Mouse (Mus musculus) T-helper 1 cell (primary cell): ENCODE measurements around the gene Dnajb13.

Experiments used
- in situ Hi-C: fragments of 300-600 bp; cut with MboI, MseI; formaldehyde crosslinking; loops from one replicate; pipeline ENCODE4 v1.15.1; 2025; ENCODE audit warnings: high pct_unique_total_duplicates

The Dnajb13 gene

GRCm38 (mm10) chr7:100514573-100514972 lies at the start of gene Dnajb13:
Gene Dnajb13, minus strand, starts transcription at chr7:100514960.
- in situ Hi-C loops: loop anchor here (5.0 kb wide), 1 partner anchor 133 kb away; no protein-coding TSS in a partner anchor

GRCm38 (mm10) chr7:100561861-100562587 lies 47.3 kb upstream of the Dnajb13 start:
- in situ Hi-C loops: no loop called here

- in situ Hi-C loops: no loop called here
Observed at GRCm38 (mm10) chr7:100559331-100559730, 44.6 kb upstream of the Dnajb13 start.

- in situ Hi-C loops: no loop called here
Observed at GRCm38 (mm10) chr7:100557241-100557640, 42.5 kb upstream of the Dnajb13 start.

- in situ Hi-C loops: no loop called here
Observed at GRCm38 (mm10) chr7:100555431-100555951, 40.7 kb upstream of the Dnajb13 start.

- in situ Hi-C loops: no loop called here
Observed at GRCm38 (mm10) chr7:100554939-100555338, 40.2 kb upstream of the Dnajb13 start.

GRCm38 (mm10) chr7:100550338-100551007 lies 35.7 kb upstream of the Dnajb13 start:
- in situ Hi-C loops: no loop called here

GRCm38 (mm10) chr7:100549796-100550195 lies 35.0 kb upstream of the Dnajb13 start:
- in situ Hi-C loops: no loop called here

GRCm38 (mm10) chr7:100547631-100548030 lies 32.9 kb upstream of the Dnajb13 start:
- in situ Hi-C loops: no loop called here

GRCm38 (mm10) chr7:100544437-100544836 lies 29.7 kb upstream of the Dnajb13 start:
- in situ Hi-C loops: no loop called here

- in situ Hi-C loops: no loop called here
Observed at GRCm38 (mm10) chr7:100539516-100539915, 24.8 kb upstream of the Dnajb13 start.

GRCm38 (mm10) chr7:100537519-100537902 lies 22.8 kb upstream of the Dnajb13 start:
- in situ Hi-C loops: no loop called here

GRCm38 (mm10) chr7:100536804-100537518 lies 22.2 kb upstream of the Dnajb13 start, which contains the start of gene Coa4:
Gene Coa4, plus strand, starts transcription at chr7:100537071.
- in situ Hi-C loops: no loop called here

GRCm38 (mm10) chr7:100535831-100536230 lies 21.1 kb upstream of the Dnajb13 start:
- in situ Hi-C loops: no loop called here

- in situ Hi-C loops: no loop called here
Observed at GRCm38 (mm10) chr7:100534216-100534615, 19.5 kb upstream of the Dnajb13 start.

- in situ Hi-C loops: no loop called here
Observed at GRCm38 (mm10) chr7:100533503-100533902, 18.7 kb upstream of the Dnajb13 start.

GRCm38 (mm10) chr7:100530766-100531165 lies 16.0 kb upstream of the Dnajb13 start:
- in situ Hi-C loops: no loop called here

- in situ Hi-C loops: no loop called here
Observed at GRCm38 (mm10) chr7:100524669-100525068, 9.9 kb upstream of the Dnajb13 start.

GRCm38 (mm10) chr7:100522222-100522621 lies 7.5 kb upstream of the Dnajb13 start:
- in situ Hi-C loops: no loop called here

- in situ Hi-C loops: no loop called here
Observed at GRCm38 (mm10) chr7:100520663-100521285, 6.0 kb upstream of the Dnajb13 start.

- in situ Hi-C loops: no loop called here
Observed at GRCm38 (mm10) chr7:100520204-100520603, 5.4 kb upstream of the Dnajb13 start.

GRCm38 (mm10) chr7:100511602-100512001 lies 3.2 kb downstream of the Dnajb13 start:
- in situ Hi-C loops: loop anchor here (5.0 kb wide), 1 partner anchor 136 kb away; no protein-coding TSS in a partner anchor
